Mouse (Mus musculus): ENCODE data around the gene Gpd1l.

DNA sequence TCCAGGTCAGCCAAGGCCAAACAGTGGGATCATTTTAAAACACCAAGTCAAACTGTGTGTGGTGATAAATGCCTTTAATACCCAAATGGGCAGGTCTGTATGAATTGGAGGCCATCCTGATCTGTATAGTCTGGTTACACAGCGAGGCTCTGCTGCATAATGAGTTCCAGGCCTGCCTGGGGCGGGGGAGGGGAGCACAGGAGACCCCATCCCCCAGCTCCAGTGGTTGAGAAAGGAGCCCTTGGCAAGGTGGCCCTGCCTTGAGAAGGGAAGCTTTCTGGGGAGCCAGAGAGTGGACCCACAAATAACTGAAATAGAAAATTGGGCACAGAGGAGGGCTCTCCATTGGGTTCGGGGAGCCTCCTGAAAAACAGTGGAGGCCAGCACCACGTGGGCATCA, 1.5 kb upstream of the Gpd1l start:
- TF ChIP-seq CTCF (IDR thresholded peaks at IDR 0.05; ENCODE audit: low read depth, low read length) (no peak), POLR2A (IDR thresholded peaks at IDR 0.05; ENCODE audit: insufficient read depth, low read length) (no peak), EP300 (IDR thresholded peaks at IDR 0.05; ENCODE audit: insufficient read depth, low read depth, low read length) (no peak)
